Mouse (Mus musculus) embryonic facial prominence, embryonic 11.5 days (tissue): ENCODE measurements around the gene Kcna4. TPM values are rescaled to one million over a fixed set of nuclear protein-coding genes. Genes with fewer than 3 reads are reported as not detected.

Experiments
- ATAC-seq: fragments of 200-750 bp; cut with Nextera tagmentation; replicated peaks from 2 replicates; pipeline ENCODE4 v1.8.0; 2017; ENCODE audit warnings: low read depth; ENCODE audit not compliant: insufficient number of reproducible peaks, low FRiP score, low TSS enrichment
- DNase-seq: peaks from one replicate; pipeline ENCODE4 v3.0.0-alpha.2; 2015; ENCODE audit warnings: low spot score
- H3K27ac ChIP-seq: fragments of 300-500 bp; sonication (generic); replicated peaks from 2 replicates; pipeline ENCODE4 v1.5.1; 2014; ENCODE audit warnings: mild to moderate bottlenecking, low read depth, low read length, control low read depth
- H3K27me3 ChIP-seq: fragments of 300-500 bp; sonication (generic); 2 replicates; pipeline ENCODE4 v1.6.1; 2014; ENCODE audit warnings: mild to moderate bottlenecking, low read length, moderate library complexity, mixed read lengths; ENCODE audit not compliant: control insufficient read depth, insufficient read depth
- H3K36me3 ChIP-seq: fragments of 300-500 bp; sonication (generic); replicated peaks from 2 replicates; pipeline ENCODE4 v1.6.1; 2014; ENCODE audit warnings: low read depth, mild to moderate bottlenecking, low read length, moderate library complexity, mixed read lengths; ENCODE audit not compliant: control insufficient read depth, insufficient read depth
- H3K4me1 ChIP-seq: fragments of 300-500 bp; sonication (generic); 2 replicates; pipeline ENCODE4 v1.6.1; 2014; ENCODE audit warnings: low read length, mixed read lengths; ENCODE audit not compliant: control insufficient read depth, insufficient read depth
- H3K4me2 ChIP-seq: fragments of 300-500 bp; sonication (generic); 2 replicates; pipeline ENCODE4 v1.6.1; 2014; ENCODE audit warnings: low read depth, mild to moderate bottlenecking, control low read depth, low read length, moderate library complexity
- H3K4me3 ChIP-seq: fragments of 300-500 bp; sonication (generic); 2 replicates; pipeline ENCODE4 v1.5.1; 2014; ENCODE audit warnings: low read depth, low read length, control low read depth
- H3K9ac ChIP-seq: fragments of 300-500 bp; sonication (generic); replicated peaks from 2 replicates; pipeline ENCODE4 v1.6.1; 2014; ENCODE audit warnings: mild to moderate bottlenecking, control low read depth, low read length
- H3K9me3 ChIP-seq: fragments of 300-500 bp; sonication (generic); replicated peaks from 2 replicates; pipeline ENCODE4 v1.6.1; 2016; ENCODE audit warnings: mild to moderate bottlenecking, low read length, inconsistent platforms, mixed read lengths; ENCODE audit not compliant: control insufficient read depth
- WGBS: fragments of 180-500 bp; shearing (Covaris S2); extraction: QIAGEN DNeasy Blood & Tissue Kit; methylation state at CpG from one replicate; pipeline ENCODE4 v1.1.7; 2014; 5-methylcytosine and 5-hydroxymethylcytosine counted together
- polyA plus RNA-seq: library from polyadenylated mRNA; unstranded; fragments of >200 nt; fragmentation: Nextera tagmentation; extraction: Ambion mirVana; gene quantifications from 2 replicates; pipeline ENCODE4 v1.2.1, GENCODE M21; 2014

Kcna4 gene
- polyA plus RNA-seq, 1 experiment from 2014 or later: 0.11 TPM

DNA sequence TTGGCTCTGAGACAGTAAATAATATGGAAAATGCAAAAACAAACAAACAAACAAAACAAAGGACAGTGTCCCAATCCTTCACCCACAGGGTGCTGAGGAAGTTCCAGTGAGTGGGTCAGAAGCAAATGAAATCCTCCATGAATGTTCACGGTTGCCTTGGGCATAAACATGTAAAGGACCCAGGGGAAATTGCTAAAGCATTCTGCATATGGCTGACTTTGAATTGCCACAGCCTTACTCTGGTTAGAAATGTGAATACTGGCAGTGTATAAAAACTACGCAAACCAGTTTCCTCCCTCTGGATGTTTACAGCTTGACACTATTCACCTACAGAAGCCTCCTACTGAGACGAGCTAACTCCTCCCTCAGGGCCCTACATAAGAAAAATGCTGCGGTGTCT lies 54.9 kb downstream of the Kcna4 start:
- no peak for ATAC-seq
- WGBS: 60% methylated on average over 4 of the region's 4 CpGs
- no peak overlapping the region for H3K27ac ChIP-seq

More for the DNA sequence above, 54.9 kb downstream of the Kcna4 start:
- no peaks in the 10 kb centered on the region for H3K36me3 ChIP-seq
- DNase-seq: no peak
- H3K9ac ChIP-seq: no peak overlapping the region
- H3K9me3 ChIP-seq: no peaks in the 10 kb centered on the region
- no peak overlapping the region for H3K4me2 ChIP-seq
- H3K27me3 ChIP-seq: no peaks in the 10 kb centered on the region
- H3K4me1 ChIP-seq: no peaks in the 10 kb centered on the region
- H3K4me3 ChIP-seq: no peak overlapping the region

Other genes with a start within 250 kb of the Kcna4 start
- gene Fshb, start 231.0 kb upstream of the Kcna4 start, polyA plus RNA-seq: not detected in 2 replicates